Mouse (Mus musculus): ENCODE measurements at regions not wholly inside any gene's neighbourhood (a gene's known extent, or its start where the extent isn't known, plus 50 kb on each side); places are given as distances from the start of the nearest gene placed in this dataset.
A peak's percentile ranks its signal among the peaks of the same experiment; 100 is the strongest.

DNA sequence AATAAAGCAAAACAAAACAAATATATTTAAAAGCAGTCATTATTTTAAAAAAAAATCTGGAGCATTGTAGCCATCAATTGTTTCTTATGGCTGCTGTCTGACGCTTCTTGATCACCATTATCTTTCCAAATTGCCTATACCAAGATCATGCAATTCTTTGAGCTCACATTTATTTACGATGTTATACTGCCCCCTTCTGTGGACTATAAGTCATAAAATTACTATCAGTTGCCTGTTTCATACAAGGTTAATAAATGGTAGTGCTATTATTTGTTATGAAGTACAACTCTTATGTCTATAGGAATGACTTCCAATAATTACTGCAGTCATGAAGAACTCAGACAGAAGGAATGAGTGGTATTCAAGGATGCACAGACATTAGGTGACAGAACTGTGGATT is 57.3 kb upstream of the Eda2r start:
- no peak for DNase-seq (ENCODE audit: low read depth, low spot score)

DNA sequence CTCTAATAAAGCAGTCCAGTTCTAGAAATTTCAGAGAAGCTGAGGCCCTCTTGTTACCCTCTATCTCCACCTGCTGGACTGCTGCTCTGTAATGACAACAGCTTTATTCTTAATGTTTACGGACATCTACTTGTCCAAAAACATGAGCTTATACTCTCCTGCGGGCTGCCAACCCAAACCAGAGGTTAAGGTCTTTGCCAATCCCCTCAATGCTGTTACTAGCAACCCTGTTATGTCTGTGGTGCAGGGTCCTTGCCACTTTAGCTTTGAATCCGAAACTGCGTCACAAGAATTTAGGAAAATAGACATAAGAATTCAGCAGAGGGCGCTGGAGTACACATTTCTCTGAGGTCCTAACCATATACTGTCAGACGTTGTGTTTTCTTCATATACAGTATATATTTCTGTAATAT is 54.4 kb upstream of the Eda2r start:
- peak; percentile 54 for DNase-seq (ENCODE audit: low read depth, low spot score)

All from mesoderm, embryonic 11.5 days (tissue).